Mouse (Mus musculus): ENCODE results near the gene Krt79.

GRCm38 (mm10) chr15:101976641-101977040 lies 36.5 kb upstream of the Krt79 start:
- TF ChIP-seq GATA1 (IDR thresholded peaks at IDR 0.05; ENCODE audit: borderline replicate concordance, low read length) (no peak), CTCF (IDR thresholded peaks at IDR 0.05; ENCODE audit: low read depth, low read length) (no peak), POLR2AphosphoS5 (IDR thresholded peaks at IDR 0.05; ENCODE audit: insufficient replicate concordance, low read depth, low read length) (no peak), TAL1 (conservative IDR thresholded peaks at IDR 0.05; ENCODE audit: low read depth, low read length) (no peak)
